Mouse (Mus musculus) embryonic facial prominence, embryonic 10.5 days (tissue): ENCODE measurements around the gene Ranbp1. TPM values are rescaled to one million over a fixed set of nuclear protein-coding genes. Genes with fewer than 3 reads are reported as not detected.
"Not testable (repeated sequence)": the region's sequence is repeated elsewhere in the genome, so short reads cannot be mapped to it uniquely, and the experiment has no call there.

Source experiments
- DNase-seq: peaks from one replicate; pipeline ENCODE4 v3.0.0-alpha.2; 2017; ENCODE audit warnings: low spot score
- H3K27ac ChIP-seq: fragments of 300-500 bp; sonication (generic); replicated peaks from 2 replicates; pipeline ENCODE4 v1.5.1; 2016; ENCODE audit warnings: mild to moderate bottlenecking
- H3K27me3 ChIP-seq: fragments of 300-500 bp; sonication (generic); replicated peaks from 2 replicates; pipeline ENCODE4 v1.6.1; 2016; ENCODE audit warnings: low read depth, mild to moderate bottlenecking; ENCODE audit not compliant: poor library complexity, severe bottlenecking
- H3K36me3 ChIP-seq: fragments of 300-500 bp; sonication (generic); replicated peaks from 2 replicates; pipeline ENCODE4 v1.6.1; 2016; ENCODE audit warnings: mild to moderate bottlenecking, moderate library complexity
- H3K4me1 ChIP-seq: fragments of 300-500 bp; sonication (generic); 2 replicates; pipeline ENCODE4 v1.6.1; 2016
- H3K4me3 ChIP-seq: fragments of 300-500 bp; sonication (generic); 2 replicates; pipeline ENCODE4 v1.5.1; 2016; ENCODE audit warnings: mild to moderate bottlenecking, moderate library complexity
- H3K9me3 ChIP-seq: fragments of 300-500 bp; sonication (generic); 2 replicates; pipeline ENCODE4 v1.6.1; 2016; ENCODE audit warnings: mild to moderate bottlenecking
- WGBS: fragments of 180-500 bp; shearing (Covaris S2); methylation state at CpG from one replicate; pipeline ENCODE4 v1.1.7; 2016; 5-methylcytosine and 5-hydroxymethylcytosine counted together
- polyA plus RNA-seq: library from polyadenylated mRNA; unstranded; fragments of >200 nt; fragmentation: Nextera tagmentation; extraction: Ambion mirVana; gene quantifications from 2 replicates; pipeline ENCODE4 v1.2.1, GENCODE M21; 2016

Gene Ranbp1
- polyA plus RNA-seq = 1,276 and 1,293 TPM in 2 replicates

DNA sequence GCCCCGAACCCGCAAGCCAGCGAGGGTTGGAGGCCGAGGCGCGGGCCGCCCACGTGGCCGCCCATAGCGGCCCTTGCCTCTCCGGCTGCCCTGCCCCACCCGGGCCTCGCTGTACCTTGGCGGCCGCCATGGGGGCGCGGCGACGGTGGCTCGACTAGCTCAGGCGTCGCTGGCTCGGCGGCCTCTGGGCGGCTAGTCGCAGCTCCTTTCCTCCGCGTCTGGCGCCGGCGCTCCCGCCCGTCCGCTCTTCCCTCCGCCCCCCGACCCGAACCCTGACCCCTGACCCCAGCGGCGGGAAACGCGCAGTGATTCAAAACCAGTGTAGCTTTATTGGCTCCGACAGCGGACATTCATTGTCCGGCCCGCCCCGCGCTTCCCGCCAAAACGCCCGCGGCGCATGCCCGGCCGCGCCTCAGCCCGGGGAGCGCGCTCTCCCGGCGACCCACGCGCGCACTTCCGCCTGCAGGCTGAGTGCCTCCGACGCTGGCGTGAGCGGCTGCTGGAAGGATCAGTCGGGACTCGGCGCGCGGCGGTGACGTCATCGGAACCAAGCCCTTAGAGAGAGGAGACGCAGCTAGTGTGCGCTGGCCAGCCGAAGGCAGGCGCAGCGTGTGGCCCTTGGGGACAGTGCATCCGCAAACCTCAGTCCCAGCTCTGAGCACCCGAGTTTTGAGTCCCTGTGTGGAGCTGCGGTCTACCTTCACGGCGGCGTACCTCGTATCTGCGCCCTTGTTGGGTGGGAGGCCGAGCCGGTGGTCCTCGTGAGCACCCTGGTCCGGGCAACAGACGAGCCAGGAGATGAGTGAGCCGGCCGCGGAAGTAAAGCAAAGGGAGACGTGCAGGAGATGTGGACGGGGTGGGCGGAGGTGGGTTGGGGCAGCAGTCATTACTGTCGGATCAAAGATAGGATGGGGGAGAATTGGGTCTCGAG is at the start of gene Ranbp1, which contains the start of gene Trmt2a:
Gene Ranbp1, minus strand, starts transcription at position 300 of the 931 bp plus-strand sequence.
Gene Trmt2a, plus strand, starts transcription at position 247 of the 931 bp plus-strand sequence.
- Histone ChIP-seq H3K4me3 (peak within 1 kb of the TSS; percentile 77), H3K4me1 (peaks cover 47% of the 10 kb centered on the region), H3K9me3 (no peaks in the 10 kb centered on the region), H3K27me3 (no peaks in the 10 kb centered on the region), H3K36me3 (peaks cover 73% of the 10 kb centered on the region), H3K27ac (peak within 1 kb of the TSS; percentile 96)
- WGBS = under 1% methylated on average over 102 of the region's 102 CpGs
- peak; percentile 99 for DNase-seq

DNA sequence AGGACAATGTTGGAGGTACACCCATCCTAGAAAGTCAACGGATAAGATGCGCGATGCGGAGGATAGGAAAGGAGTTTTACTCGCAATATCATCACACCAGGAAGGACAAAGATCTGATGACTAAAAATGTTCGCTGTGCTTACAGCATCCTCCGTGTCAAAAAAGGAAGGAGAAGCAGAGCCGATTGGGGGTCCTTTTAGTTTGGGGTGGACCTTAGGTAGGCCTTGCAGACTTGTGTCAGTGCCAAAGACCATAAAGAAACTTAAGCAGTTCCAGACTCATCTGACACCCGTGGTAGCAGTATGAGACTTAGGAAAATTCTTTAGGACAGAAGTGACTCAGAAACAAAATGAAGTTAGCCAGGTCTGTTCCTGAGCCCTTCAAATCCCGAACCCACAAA is 41.1 kb upstream of the Ranbp1 start:
- DNase-seq, H3K9me3 ChIP-seq, H3K27me3 ChIP-seq: not testable (repeated sequence)
- Histone ChIP-seq H3K4me3 (peak overlapping the region; percentile 95), H3K4me1 (peaks cover 32% of the 10 kb centered on the region), H3K27ac (peak overlapping the region; percentile 98), H3K36me3 (peaks cover 34% of the 10 kb centered on the region)
- 5% methylated on average over 10 of the region's 10 CpGs for WGBS

DNA sequence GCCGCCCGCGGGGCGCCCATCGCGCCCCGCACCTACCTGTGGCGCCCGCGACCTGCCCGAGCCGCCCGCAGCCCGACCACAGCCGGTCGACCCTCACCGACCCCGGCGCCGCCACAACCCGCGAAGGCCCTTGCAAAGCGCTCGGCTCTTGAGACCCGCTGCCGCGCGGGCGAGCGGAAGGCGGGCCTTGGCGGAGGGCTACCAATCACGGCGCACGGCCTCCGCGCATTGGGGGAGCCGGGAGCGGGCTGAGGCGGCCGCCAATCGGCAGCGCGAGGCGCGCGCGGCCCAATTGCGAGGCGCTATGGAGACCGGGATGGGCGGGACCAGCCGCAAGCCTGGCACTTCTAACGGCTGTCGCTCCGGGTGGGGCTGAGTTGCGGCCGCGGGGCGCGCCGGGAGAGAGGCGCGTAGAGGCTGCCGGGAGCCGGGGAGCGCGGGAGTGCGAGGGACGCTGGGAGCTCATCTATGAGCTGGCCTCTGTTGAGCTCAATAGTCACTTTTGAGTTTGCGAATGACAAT is 40.6 kb upstream of the Ranbp1 start, which contains the start of gene Dgcr8:
Gene Dgcr8, minus strand, starts transcription at position 180 of the 522 bp plus-strand sequence.
- Histone ChIP-seq H3K27ac (peak within 1 kb of the TSS; percentile 98), H3K9me3 (no peaks in the 10 kb centered on the region), H3K4me3 (peak within 1 kb of the TSS; percentile 95), H3K27me3 (no peaks in the 10 kb centered on the region), H3K4me1 (peaks cover 32% of the 10 kb centered on the region), H3K36me3 (peaks cover 39% of the 10 kb centered on the region)
- WGBS = under 1% methylated on average over 71 of the region's 71 CpGs
- DNase-seq = peak; percentile 99

DNA sequence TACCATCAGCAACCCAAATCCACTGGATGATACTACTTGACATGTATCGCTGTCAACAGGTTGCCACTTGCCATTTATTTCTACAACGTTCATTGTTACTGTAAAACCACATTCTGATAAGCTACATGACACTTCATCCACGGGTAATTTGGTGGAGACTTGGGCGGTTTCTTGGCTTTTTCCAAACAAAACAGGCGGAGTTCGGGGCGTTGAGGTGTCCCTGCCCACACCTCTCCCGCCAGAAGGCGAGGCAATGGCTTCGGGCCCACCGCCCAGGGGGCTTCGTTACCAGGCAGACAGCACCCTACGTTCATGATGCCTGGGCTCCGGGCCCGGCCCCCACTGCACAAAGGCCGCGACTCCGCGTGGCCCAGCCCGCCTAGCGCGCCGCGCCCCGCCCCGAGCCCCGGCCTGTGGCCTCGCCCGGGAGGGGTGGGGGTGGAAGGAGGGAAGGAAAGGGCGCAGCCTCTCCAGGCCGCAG is 40.1 kb upstream of the Ranbp1 start:
- peaks cover 32% of the 10 kb centered on the region for H3K4me1 ChIP-seq
- H3K27ac ChIP-seq = peak overlapping the region; percentile 98
- DNase-seq = no peak
- peaks cover 44% of the 10 kb centered on the region for H3K36me3 ChIP-seq
- under 1% methylated on average over 30 of the region's 31 CpGs for WGBS
- H3K27me3 ChIP-seq = no peaks in the 10 kb centered on the region
- H3K9me3 ChIP-seq = no peaks in the 10 kb centered on the region
- H3K4me3 ChIP-seq = peak overlapping the region; percentile 95

DNA sequence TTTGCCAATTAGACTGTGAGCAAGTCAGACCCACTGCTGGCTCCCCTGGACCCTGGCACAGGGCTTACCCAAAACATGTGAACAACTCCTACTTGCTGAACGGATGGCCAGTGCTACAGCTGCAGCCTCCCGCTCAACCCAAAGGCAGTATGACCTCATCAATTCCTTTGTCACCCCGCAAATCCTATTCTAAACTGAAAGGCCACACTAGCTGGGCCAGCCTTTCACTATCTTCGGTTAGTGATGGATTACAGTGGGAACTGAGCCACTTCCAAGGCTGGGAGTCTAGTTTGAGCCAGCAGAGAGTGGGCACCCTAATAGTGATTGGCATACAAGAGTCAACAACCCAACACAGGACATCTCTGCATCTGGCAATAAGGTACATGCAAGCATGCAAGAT is 39.6 kb upstream of the Ranbp1 start:
- Histone ChIP-seq H3K27me3 (no peaks in the 10 kb centered on the region), H3K4me3 (peak overlapping the region; percentile 95), H3K27ac (peak overlapping the region; percentile 98), H3K9me3 (no peaks in the 10 kb centered on the region), H3K4me1 (peaks cover 32% of the 10 kb centered on the region), H3K36me3 (peaks cover 49% of the 10 kb centered on the region)
- DNase-seq = peak; percentile 46
- 6% methylated on average over 4 of the region's 4 CpGs for WGBS

DNA sequence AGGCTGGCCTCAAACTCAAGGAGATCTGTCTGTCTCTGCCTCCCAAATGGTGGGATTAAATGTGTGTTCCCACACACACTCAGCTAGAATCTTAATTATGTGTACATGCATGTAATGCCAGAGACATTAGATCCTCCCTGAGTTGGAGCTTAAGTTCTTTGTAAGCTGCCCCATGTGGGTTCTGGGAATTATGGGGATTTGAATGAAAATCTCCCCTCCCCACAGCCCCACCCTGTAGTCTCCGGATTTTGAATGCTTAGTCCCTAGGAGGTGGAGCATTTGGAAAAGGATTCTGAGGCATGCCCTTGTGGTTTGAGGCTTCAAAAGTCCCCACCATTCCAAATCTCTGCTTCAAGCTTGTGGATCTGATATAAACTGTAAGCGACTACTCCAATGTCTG is 26.6 kb upstream of the Ranbp1 start:
- H3K27ac ChIP-seq = no peak overlapping the region
- no peak overlapping the region for H3K4me3 ChIP-seq
- no peaks in the 10 kb centered on the region for H3K9me3 ChIP-seq
- 85% methylated on average over 2 of the region's 2 CpGs for WGBS
- no peak for DNase-seq
- H3K36me3 ChIP-seq = peaks cover 99% of the 10 kb centered on the region
- H3K27me3 ChIP-seq = no peaks in the 10 kb centered on the region
- H3K4me1 ChIP-seq = no peaks in the 10 kb centered on the region

DNA sequence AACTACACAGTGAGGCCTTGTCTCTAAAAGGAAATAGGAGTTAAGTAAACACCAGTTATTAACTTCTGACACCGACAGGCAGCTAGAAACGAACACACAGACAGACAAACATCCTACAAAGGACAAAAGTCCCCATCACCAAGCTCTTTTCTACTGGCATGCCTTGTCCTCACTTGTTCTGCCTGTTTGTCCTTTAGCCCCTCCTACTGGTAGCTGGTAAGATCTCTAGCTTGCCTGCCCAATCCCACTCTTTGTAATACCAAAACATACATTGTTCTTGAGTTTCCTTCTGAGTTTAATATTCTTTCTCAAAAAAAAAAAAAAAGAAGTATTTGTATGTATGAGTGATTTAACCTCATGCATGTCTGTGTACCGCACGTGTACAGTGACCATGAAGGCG is 19.6 kb upstream of the Ranbp1 start:
- 93% methylated on average over 5 of the region's 5 CpGs for WGBS
- peaks cover 99% of the 10 kb centered on the region for H3K36me3 ChIP-seq

DNA sequence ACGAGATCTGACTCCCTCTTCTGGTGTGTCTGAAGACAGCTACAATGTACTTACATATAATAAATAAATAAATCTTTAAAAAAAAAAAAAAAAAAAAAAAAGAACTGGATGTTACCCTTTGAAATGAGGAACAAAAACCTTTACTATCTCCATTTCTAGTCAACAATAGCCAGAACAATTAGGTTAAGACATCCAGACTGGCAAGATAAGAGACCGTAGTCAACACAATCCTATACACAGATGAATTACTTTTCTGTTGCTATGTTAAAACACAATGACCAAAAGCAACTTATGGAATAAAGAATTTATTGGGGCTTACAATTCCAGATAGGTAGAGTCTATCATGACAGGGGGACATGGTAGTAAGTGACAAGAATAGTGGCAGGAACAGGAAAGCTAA is 16.5 kb upstream of the Ranbp1 start:
- Histone ChIP-seq H3K27ac (no peak overlapping the region), H3K4me3 (no peak overlapping the region), H3K27me3 (no peaks in the 10 kb centered on the region), H3K9me3 (no peaks in the 10 kb centered on the region), H3K4me1 (no peaks in the 10 kb centered on the region), H3K36me3 (peaks cover 98% of the 10 kb centered on the region)
- WGBS = 92% methylated on average over 2 of the region's 2 CpGs
- no peak for DNase-seq

More for the DNA sequence above, 19.6 kb upstream of the Ranbp1 start:
- Histone ChIP-seq H3K4me3 (no peak overlapping the region), H3K4me1 (no peaks in the 10 kb centered on the region), H3K9me3 (no peaks in the 10 kb centered on the region), H3K27ac (no peak overlapping the region), H3K27me3 (no peaks in the 10 kb centered on the region)
- DNase-seq = no peak

DNA sequence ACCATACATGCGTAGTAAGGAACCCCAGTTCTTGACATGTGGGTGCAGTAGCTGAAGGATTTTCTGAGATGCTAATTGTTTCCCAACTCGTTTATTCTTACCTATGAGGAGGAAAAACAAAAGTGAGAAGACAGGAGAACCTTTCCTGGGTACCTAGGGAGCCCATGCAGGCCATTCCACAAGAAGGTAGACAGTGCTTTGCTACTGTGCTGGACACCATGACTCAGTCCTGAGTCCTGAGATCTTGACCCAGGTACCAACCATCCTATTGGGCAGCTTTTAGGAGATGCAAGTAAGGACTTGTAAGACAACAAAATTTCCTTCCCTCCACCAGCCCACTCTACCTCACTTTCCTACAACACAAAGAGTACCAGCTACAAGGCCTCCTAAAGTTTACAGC is 9.7 kb upstream of the Ranbp1 start, which contains the start of gene Gm49776:
Gene Gm49776, minus strand, starts transcription at position 101 of the 400 bp plus-strand sequence.
- no peak within 1 kb of the TSS for H3K4me3 ChIP-seq

DNA sequence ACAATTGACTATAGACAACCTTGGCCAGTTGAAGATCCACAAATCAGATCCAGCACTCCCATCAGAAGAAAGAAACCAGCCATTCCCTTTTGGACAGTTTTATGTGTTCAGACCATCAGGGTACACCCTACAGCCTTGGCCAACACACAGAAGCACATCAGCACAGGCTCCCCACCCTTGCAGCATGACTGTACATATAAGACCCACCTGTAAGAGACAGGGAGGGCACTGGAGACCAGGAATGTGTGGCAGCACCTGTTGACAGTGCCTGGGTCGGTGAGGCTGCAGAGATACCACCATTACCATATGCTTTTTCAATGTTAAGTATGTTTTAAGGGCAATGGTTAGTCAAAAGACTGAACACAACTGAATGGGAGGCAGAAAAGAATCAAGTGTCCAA is 5.3 kb upstream of the Ranbp1 start:
- peaks cover 87% of the 10 kb centered on the region for H3K36me3 ChIP-seq
- H3K27ac ChIP-seq = no peak overlapping the region
- 92% methylated on average over 1 of the region's 1 CpGs for WGBS
- DNase-seq = no peak
- peaks cover 26% of the 10 kb centered on the region for H3K4me1 ChIP-seq
- no peaks in the 10 kb centered on the region for H3K27me3 ChIP-seq
- no peaks in the 10 kb centered on the region for H3K9me3 ChIP-seq
- no peak overlapping the region for H3K4me3 ChIP-seq

More for the DNA sequence above, 9.7 kb upstream of the Ranbp1 start, which contains the start of gene Gm49776:
- H3K4me1 ChIP-seq = no peaks in the 10 kb centered on the region
- WGBS = 92% methylated on average over 2 of the region's 2 CpGs
- no peaks in the 10 kb centered on the region for H3K27me3 ChIP-seq
- no peaks in the 10 kb centered on the region for H3K9me3 ChIP-seq
- DNase-seq = no peak
- H3K36me3 ChIP-seq = peaks cover 98% of the 10 kb centered on the region
- H3K27ac ChIP-seq = no peak within 1 kb of the TSS

DNA sequence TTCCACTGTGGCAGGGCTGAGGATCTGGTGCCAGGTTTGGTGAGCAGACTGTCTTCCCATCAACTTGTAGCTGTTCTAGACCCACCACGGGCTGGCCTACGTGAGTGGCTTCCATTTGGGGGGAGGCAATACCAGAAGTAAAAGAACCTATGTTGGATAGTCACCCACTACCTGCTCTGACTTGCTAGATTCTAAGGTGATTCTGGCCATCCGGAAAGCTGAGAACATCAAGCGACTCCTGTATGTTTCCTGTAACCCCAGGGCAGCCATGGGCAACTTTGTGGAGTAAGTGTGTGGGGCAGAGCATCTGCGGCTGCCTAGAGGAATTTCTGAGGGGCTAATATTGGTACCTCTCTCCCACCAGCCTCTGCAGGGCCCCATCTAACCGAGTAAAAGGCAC is 4.2 kb upstream of the Ranbp1 start:
- WGBS = 90% methylated on average over 6 of the region's 6 CpGs

More for the DNA sequence above, 4.2 kb upstream of the Ranbp1 start:
- no peak overlapping the region for H3K27ac ChIP-seq
- DNase-seq = no peak
- peaks cover 78% of the 10 kb centered on the region for H3K36me3 ChIP-seq
- H3K9me3 ChIP-seq = no peaks in the 10 kb centered on the region
- no peaks in the 10 kb centered on the region for H3K27me3 ChIP-seq
- peaks cover 26% of the 10 kb centered on the region for H3K4me1 ChIP-seq
- no peak overlapping the region for H3K4me3 ChIP-seq
